Mouse (Mus musculus): Measurements from ENCODE around the gene Igf1r. TPM values are rescaled to one million over a fixed set of nuclear protein-coding genes. Genes with fewer than 3 reads are reported as not detected.

Gene Igf1r
- total and polyA plus RNA-seq, 3 experiments: 5.6 to 14.4 (median 12.3) TPM

DNA sequence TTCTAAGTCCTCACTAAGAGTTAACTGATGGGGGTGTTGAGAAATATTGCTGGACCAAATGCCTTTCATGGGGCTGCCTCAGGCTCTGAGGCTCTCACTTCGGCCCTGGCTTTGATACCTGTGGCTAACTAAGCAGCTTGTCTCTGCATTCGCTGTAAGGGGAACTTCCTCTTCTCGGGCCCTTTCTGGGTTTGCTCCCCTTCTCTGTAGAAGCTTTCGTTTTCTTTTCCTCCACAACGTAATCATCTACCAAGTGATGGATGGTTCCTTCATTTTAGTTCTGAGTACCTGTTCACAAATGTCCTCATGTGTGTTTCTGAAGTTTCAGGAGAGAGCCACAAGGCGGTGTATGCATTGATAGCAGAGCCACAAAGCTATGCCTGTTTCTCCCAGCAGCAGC lies 256.4 kb downstream of the Igf1r start:
- no peaks in the 10 kb centered on the region for H3K4me1 ChIP-seq (ENCODE audit: control insufficient read depth, insufficient read depth, low read length)
- H3K27me3 ChIP-seq (ENCODE audit: control insufficient read depth, insufficient read depth, low read length): no peaks in the 10 kb centered on the region
- no peak overlapping the region for H3K27ac ChIP-seq
- TF ChIP-seq CTCF (IDR thresholded peaks at IDR 0.05) (no peak), POLR2A (IDR thresholded peaks at IDR 0.05; ENCODE audit: insufficient read depth, low read depth, low read length) (no peak), EP300 (IDR thresholded peaks at IDR 0.05; ENCODE audit: insufficient read depth, low read depth, low read length) (no peak)
- WGBS: 96% methylated on average over 6 of the region's 6 CpGs
- no peak overlapping the region for H3K4me3 ChIP-seq
- no peak for DNase-seq
- intact Hi-C loops (cut with DNase I): loop anchor here (5.0 kb wide), 2 partner anchors 43 to 93 kb away; no protein-coding TSS in a partner anchor
- H3K79me2 ChIP-seq (replicated peaks; ENCODE audit: control insufficient read depth, insufficient read depth, low read length): no peaks in the 10 kb centered on the region
- no peak overlapping the region for H3K9ac ChIP-seq (ENCODE audit: low read depth, low read length)
- no peaks in the 10 kb centered on the region for H3K36me3 ChIP-seq (ENCODE audit: control insufficient read depth, insufficient read depth, low read length)

DNA sequence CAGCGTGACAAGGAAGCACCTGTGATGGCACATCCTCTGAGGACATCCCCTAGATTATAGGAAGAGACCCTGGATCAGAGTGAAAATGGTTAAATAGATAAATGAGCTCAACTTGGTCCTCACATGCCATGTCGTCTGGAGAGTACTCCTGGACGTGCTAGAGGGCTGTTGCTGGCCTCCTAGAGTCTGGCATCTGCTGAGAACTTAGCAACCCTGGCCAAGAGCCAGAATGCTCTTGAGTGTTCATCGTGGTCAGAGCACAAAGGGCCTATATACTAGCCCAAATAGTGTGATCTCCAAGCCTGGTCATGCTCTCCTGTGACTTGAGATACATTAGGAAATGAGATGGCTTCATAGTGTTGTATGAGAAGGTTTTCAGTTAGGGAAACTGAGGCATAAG lies 257.8 kb downstream of the Igf1r start:
- H3K36me3 ChIP-seq (ENCODE audit: control insufficient read depth, insufficient read depth, low read length): no peaks in the 10 kb centered on the region
- intact Hi-C loops (cut with DNase I): no loop called here
- H3K4me1 ChIP-seq (ENCODE audit: control insufficient read depth, insufficient read depth, low read length): no peaks in the 10 kb centered on the region
- TF ChIP-seq POLR2A (IDR thresholded peaks at IDR 0.05; ENCODE audit: insufficient read depth, low read depth, low read length) (no peak), EP300 (IDR thresholded peaks at IDR 0.05; ENCODE audit: insufficient read depth, low read depth, low read length) (no peak), CTCF (IDR thresholded peaks at IDR 0.05) (no peak)
- H3K9ac ChIP-seq (ENCODE audit: low read depth, low read length): no peak overlapping the region
- no peak for DNase-seq
- no peaks in the 10 kb centered on the region for H3K27me3 ChIP-seq (ENCODE audit: control insufficient read depth, insufficient read depth, low read length)
- no peak overlapping the region for H3K27ac ChIP-seq
- no peaks in the 10 kb centered on the region for H3K79me2 ChIP-seq (replicated peaks; ENCODE audit: control insufficient read depth, insufficient read depth, low read length)
- no peak overlapping the region for H3K4me3 ChIP-seq
- 43% methylated on average over 4 of the region's 4 CpGs for WGBS

DNA sequence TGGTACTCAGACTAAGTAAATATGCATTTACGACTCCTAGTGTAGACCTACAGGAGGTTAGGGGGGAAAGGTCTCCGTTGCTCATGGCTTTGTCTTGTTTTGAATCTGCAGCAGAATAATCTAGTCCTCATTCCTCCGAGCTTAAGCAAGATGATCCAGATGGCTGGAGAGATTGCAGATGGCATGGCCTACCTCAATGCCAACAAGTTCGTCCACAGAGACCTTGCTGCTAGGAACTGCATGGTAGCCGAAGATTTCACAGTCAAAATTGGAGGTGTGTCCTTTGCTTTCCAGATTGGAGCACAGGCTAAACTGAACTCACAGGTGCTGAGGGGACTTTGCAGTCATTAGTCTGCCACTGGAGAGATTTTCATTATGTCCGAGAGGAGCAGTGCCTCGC lies 259.3 kb downstream of the Igf1r start:
- intact Hi-C loops (cut with DNase I): no loop called here
- H3K36me3 ChIP-seq (ENCODE audit: control insufficient read depth, insufficient read depth, low read length): no peaks in the 10 kb centered on the region

DNA sequence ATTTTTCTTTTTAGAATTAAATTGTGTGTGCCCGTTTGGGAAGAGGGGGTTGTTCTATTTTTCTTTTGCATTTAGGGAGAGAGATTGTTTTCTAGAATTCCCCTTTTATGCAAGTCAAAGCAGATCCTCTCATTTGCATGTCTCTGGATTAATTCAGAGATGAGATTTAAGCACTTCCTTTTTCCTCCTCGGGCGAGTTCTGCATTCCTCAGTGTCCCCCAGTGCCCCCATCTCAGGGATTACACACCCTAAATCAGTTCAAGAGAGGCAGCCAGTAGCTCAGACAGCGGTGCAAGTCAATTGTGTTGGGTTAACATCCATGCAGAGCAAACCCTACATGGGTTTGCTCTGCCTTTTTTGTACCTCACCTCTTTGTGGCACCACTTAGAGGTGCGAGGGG lies 261.2 kb downstream of the Igf1r start:
- no peak overlapping the region for H3K4me3 ChIP-seq
- no peaks in the 10 kb centered on the region for H3K4me1 ChIP-seq (ENCODE audit: control insufficient read depth, insufficient read depth, low read length)
- no peak for TF ChIP-seq EP300 (IDR thresholded peaks at IDR 0.05; ENCODE audit: insufficient read depth, low read depth, low read length)
- no peak for TF ChIP-seq CTCF (IDR thresholded peaks at IDR 0.05)
- TF ChIP-seq POLR2A (IDR thresholded peaks at IDR 0.05; ENCODE audit: insufficient read depth, low read depth, low read length): no peak
- no peak for DNase-seq
- no peak overlapping the region for H3K27ac ChIP-seq
- no peaks in the 10 kb centered on the region for H3K36me3 ChIP-seq (ENCODE audit: control insufficient read depth, insufficient read depth, low read length)
- H3K79me2 ChIP-seq (replicated peaks; ENCODE audit: control insufficient read depth, insufficient read depth, low read length): no peaks in the 10 kb centered on the region
- H3K9ac ChIP-seq (ENCODE audit: low read depth, low read length): no peak overlapping the region
- no peaks in the 10 kb centered on the region for H3K27me3 ChIP-seq (ENCODE audit: control insufficient read depth, insufficient read depth, low read length)
- 86% methylated on average over 5 of the region's 5 CpGs for WGBS
- intact Hi-C loops (cut with DNase I): no loop called here

More for the DNA sequence above, 259.3 kb downstream of the Igf1r start:
- Histone ChIP-seq H3K4me1 (ENCODE audit: control insufficient read depth, insufficient read depth, low read length) (no peaks in the 10 kb centered on the region), H3K27ac (no peak overlapping the region), H3K79me2 (replicated peaks; ENCODE audit: control insufficient read depth, insufficient read depth, low read length) (no peaks in the 10 kb centered on the region), H3K9ac (ENCODE audit: low read depth, low read length) (no peak overlapping the region), H3K4me3 (no peak overlapping the region), H3K27me3 (ENCODE audit: control insufficient read depth, insufficient read depth, low read length) (no peaks in the 10 kb centered on the region)
- DNase-seq: no peak
- WGBS: 92% methylated on average over 7 of the region's 7 CpGs
- TF ChIP-seq CTCF (IDR thresholded peaks at IDR 0.05): no peak
- TF ChIP-seq POLR2A (IDR thresholded peaks at IDR 0.05; ENCODE audit: insufficient read depth, low read depth, low read length): no peak
- no peak for TF ChIP-seq EP300 (IDR thresholded peaks at IDR 0.05; ENCODE audit: insufficient read depth, low read depth, low read length)

DNA sequence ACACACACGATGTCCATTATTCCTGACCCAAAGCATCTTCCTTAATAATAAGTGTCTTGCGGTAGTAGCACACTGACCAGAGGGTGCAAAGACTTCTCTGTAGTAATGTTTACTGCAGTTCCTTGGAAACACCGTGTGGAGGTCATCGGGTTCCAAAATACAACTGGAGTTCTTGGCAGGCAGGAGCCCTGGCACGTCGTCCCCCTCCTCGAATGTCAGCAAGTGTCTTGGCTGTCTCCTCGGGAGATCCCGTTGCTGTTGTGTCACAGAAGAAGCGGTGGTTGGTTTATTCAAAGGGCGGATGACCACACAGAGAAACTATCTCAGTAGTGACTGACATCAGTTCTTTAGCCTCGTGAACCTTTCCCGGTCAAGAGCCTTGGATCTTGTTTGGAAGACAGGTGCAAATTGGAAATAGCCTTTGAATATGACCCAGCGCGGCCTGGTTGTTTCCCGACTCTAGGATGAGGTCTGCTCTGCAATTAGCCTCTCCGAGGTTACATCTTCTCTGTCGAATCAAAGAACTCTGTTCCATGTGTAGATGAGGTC lies 263.0 kb downstream of the Igf1r start:
- Histone ChIP-seq H3K27me3 (ENCODE audit: control insufficient read depth, insufficient read depth, low read length) (no peaks in the 10 kb centered on the region), H3K4me1 (ENCODE audit: control insufficient read depth, insufficient read depth, low read length) (no peaks in the 10 kb centered on the region), H3K9ac (ENCODE audit: low read depth, low read length) (no peak overlapping the region), H3K79me2 (replicated peaks; ENCODE audit: control insufficient read depth, insufficient read depth, low read length) (no peaks in the 10 kb centered on the region), H3K36me3 (ENCODE audit: control insufficient read depth, insufficient read depth, low read length) (no peaks in the 10 kb centered on the region), H3K4me3 (no peak overlapping the region), H3K27ac (no peak overlapping the region)
- 62% methylated on average over 18 of the region's 18 CpGs for WGBS
- DNase-seq: peak; percentile 42 to 71
- intact Hi-C loops (cut with DNase I): no loop called here
- no peak for TF ChIP-seq CTCF (IDR thresholded peaks at IDR 0.05)
- no peak for TF ChIP-seq POLR2A (IDR thresholded peaks at IDR 0.05; ENCODE audit: insufficient read depth, low read depth, low read length)
- TF ChIP-seq EP300 (IDR thresholded peaks at IDR 0.05; ENCODE audit: insufficient read depth, low read depth, low read length): no peak

DNA sequence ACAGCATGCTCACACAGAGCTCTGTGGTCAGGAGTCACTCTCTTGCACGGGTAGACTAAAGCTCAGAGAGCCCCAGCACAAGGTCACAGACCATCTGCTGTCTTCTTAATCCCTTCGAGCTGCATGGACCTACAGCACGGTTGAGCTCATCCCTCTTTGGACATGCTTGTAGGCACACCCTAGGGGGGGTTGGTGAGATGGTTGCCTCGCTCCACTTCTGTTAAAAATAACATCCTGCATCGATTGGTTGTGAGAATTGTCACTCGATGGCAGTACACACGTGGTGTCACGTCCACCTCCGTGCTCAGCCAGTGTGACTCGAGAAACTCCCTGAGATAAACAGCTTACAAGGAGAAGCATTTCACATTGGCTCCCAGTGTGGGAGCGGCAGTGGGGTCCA lies 266.3 kb downstream of the Igf1r start:
- no peak for DNase-seq
- Histone ChIP-seq H3K9ac (ENCODE audit: low read depth, low read length) (no peak overlapping the region), H3K27ac (no peak overlapping the region), H3K4me3 (no peak overlapping the region), H3K36me3 (ENCODE audit: control insufficient read depth, insufficient read depth, low read length) (no peaks in the 10 kb centered on the region), H3K79me2 (replicated peaks; ENCODE audit: control insufficient read depth, insufficient read depth, low read length) (no peaks in the 10 kb centered on the region), H3K27me3 (ENCODE audit: control insufficient read depth, insufficient read depth, low read length) (no peaks in the 10 kb centered on the region), H3K4me1 (ENCODE audit: control insufficient read depth, insufficient read depth, low read length) (peaks cover 11% of the 10 kb centered on the region)
- TF ChIP-seq CTCF (IDR thresholded peaks at IDR 0.05) (no peak), POLR2A (IDR thresholded peaks at IDR 0.05; ENCODE audit: insufficient read depth, low read depth, low read length) (no peak), EP300 (IDR thresholded peaks at IDR 0.05; ENCODE audit: insufficient read depth, low read depth, low read length) (no peak)
- intact Hi-C loops (cut with DNase I): no loop called here
- WGBS: 86% methylated on average over 11 of the region's 11 CpGs
